Mouse (Mus musculus) liver, postnatal 0 days (tissue): ENCODE results near the gene Nat8f5. TPM values are rescaled to one million over a fixed set of nuclear protein-coding genes. Genes with fewer than 3 reads are reported as not detected.
A peak's percentile ranks its signal among the peaks of the same experiment; 100 is the strongest.
"Not testable (repeated sequence)": the region's sequence is repeated elsewhere in the genome, so short reads cannot be mapped to it uniquely, and the experiment has no call there.

Source experiments
- ATAC-seq: fragments of 200-750 bp; cut with Nextera tagmentation; 2 replicates; pipeline ENCODE4 v1.8.0; 2017; ENCODE audit warnings: mild to moderate bottlenecking, moderate library complexity
- DNase-seq: peaks from one replicate; pipeline ENCODE4 v3.0.0-alpha.2; 2016
- H3K27ac ChIP-seq: fragments of 300-500 bp; sonication (generic); 2 replicates; pipeline ENCODE4 v1.5.1; 2014; ENCODE audit warnings: antibody characterized with exemption, moderate library complexity, mild to moderate bottlenecking, low read depth
- H3K27me3 ChIP-seq: fragments of 300-500 bp; sonication (generic); 2 replicates; pipeline ENCODE4 v1.6.1; 2014; ENCODE audit warnings: low read length, control low read depth, mixed read lengths; ENCODE audit not compliant: insufficient read depth
- H3K36me3 ChIP-seq: fragments of 300-500 bp; sonication (generic); replicated peaks from 2 replicates; pipeline ENCODE4 v1.6.1; 2014; ENCODE audit warnings: mild to moderate bottlenecking, control low read depth, low read length, moderate library complexity, mixed read lengths; ENCODE audit not compliant: insufficient read depth
- H3K4me1 ChIP-seq: fragments of 300-500 bp; sonication (generic); 2 replicates; pipeline ENCODE4 v1.6.1; 2014; ENCODE audit warnings: antibody characterized with exemption, mild to moderate bottlenecking, control low read depth; ENCODE audit not compliant: insufficient read depth
- H3K4me2 ChIP-seq: fragments of 300-500 bp; sonication (generic); 2 replicates; pipeline ENCODE4 v1.6.1; 2014; ENCODE audit warnings: low read depth, mild to moderate bottlenecking, low read length, moderate library complexity, mixed read lengths
- H3K4me3 ChIP-seq: fragments of 300-500 bp; sonication (generic); 2 replicates; pipeline ENCODE4 v1.5.1; 2014; ENCODE audit warnings: low read depth, low read length
- H3K9ac ChIP-seq: fragments of 300-500 bp; sonication (generic); replicated peaks from 2 replicates; pipeline ENCODE4 v1.6.1; 2014; ENCODE audit warnings: mild to moderate bottlenecking, moderate library complexity
- H3K9me3 ChIP-seq: fragments of 300-500 bp; sonication (generic); 2 replicates; pipeline ENCODE4 v1.6.1; 2016; ENCODE audit warnings: mild to moderate bottlenecking, control low read depth, low read length, mixed read lengths
- CTCF ChIP-seq: sonication (generic); IDR thresholded peaks from 2 replicates; pipeline ENCODE4 v1.5.1; 2016; ENCODE audit warnings: antibody characterized with exemption, low read depth
- EP300 ChIP-seq: IDR thresholded peaks from 2 replicates; pipeline ENCODE4 v1.6.1; 2016; ENCODE audit warnings: antibody characterized with exemption, low read depth, mild to moderate bottlenecking
- WGBS: fragments of 180-500 bp; shearing (Covaris S2); extraction: QIAGEN DNeasy Blood & Tissue Kit; methylation state at CpG from one replicate; pipeline ENCODE4 v1.1.7; 2014; ENCODE audit not compliant: insufficient replicate concordance; 5-methylcytosine and 5-hydroxymethylcytosine counted together
- polyA plus RNA-seq: library from polyadenylated mRNA; unstranded; fragments of >200 nt; fragmentation: Nextera tagmentation; extraction: Ambion mirVana; gene quantifications from 2 replicates; pipeline ENCODE4 v1.2.1, GENCODE M21; 2015

The Nat8f5 gene
- polyA plus RNA-seq, 1 experiment from 2014 or later: not detected

DNA sequence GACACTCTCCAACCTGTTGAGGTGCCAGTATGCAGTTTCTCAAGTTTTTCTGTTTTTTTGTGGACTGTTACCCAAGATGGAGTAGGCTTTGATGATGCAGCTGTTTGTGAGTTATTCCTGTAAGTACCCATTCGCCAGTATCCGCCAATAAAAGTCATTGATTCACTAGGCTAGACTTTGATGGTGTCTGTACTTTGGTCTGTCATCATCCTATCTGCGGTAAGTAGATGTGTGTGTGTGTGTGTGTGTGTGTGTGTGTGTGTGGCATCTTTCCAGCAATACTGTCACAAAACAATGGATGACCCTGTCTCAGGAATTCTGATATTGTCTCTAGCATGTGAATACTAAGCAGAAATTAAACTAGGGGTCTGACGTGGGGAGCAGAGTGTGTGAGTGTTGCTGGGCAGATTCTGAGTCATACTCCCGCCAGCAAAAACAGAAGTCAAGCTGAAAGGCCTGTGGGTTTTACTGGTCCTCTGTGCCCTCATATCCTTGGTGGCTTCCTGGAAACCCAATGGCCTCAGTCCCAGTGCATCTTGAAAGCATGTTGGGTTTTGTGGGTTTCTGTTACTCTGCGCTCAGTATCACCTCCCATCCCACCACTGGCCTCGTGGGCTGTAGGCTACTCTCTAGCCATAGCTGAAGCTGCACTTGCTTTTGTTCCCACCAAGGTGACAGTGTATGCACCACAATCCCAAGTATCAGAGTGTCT lies 30.4 kb upstream of the Nat8f5 start:
- Histone ChIP-seq H3K4me3 (no peak overlapping the region), H3K4me2 (no peak overlapping the region), H3K36me3 (no peaks in the 10 kb centered on the region), H3K9me3 (no peaks in the 10 kb centered on the region), H3K27me3 (no peaks in the 10 kb centered on the region), H3K27ac (no peak overlapping the region; the same call in 1 of the 2 replicates), H3K9ac (no peak overlapping the region), H3K4me1 (peaks cover 11% of the 10 kb centered on the region; the same call in 1 of the 2 replicates)
- DNase-seq: peak; percentile 35
- no peak for TF ChIP-seq CTCF
- no peak for TF ChIP-seq EP300
- 46% methylated on average over 7 of the region's 7 CpGs for WGBS
- peak; percentile 76 for ATAC-seq

DNA sequence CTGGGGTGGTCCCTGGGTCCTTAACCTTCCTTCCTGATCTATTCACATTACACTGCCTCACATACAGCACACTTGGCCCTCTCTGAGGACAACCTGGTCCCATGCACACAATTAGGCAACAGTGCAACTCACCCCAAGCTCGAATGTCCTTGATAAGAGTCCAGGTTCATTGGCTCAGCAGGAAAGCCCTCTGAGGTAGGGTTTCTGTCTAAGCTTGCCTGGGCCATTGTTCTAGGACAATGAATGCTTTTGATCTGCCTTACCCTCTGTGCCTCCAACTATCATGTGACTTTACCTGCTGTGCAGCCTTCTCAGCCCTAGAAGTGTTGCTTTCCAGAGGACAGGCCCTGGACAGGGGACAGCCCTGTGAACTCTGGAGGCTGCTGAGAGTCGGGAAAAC lies 28.5 kb upstream of the Nat8f5 start:
- 27% methylated on average over 2 of the region's 2 CpGs for WGBS
- H3K27me3 ChIP-seq: no peaks in the 10 kb centered on the region
- no peaks in the 10 kb centered on the region for H3K9me3 ChIP-seq
- ATAC-seq: peak; percentile 75
- TF ChIP-seq CTCF: no peak
- H3K36me3 ChIP-seq: no peaks in the 10 kb centered on the region
- H3K4me2 ChIP-seq: no peak overlapping the region
- no peak overlapping the region; the same call in 1 of the 2 replicates for H3K27ac ChIP-seq
- peak; percentile 19 for DNase-seq
- no peak overlapping the region for H3K9ac ChIP-seq
- no peak overlapping the region for H3K4me3 ChIP-seq
- peaks cover 11% of the 10 kb centered on the region; the same call in 1 of the 2 replicates for H3K4me1 ChIP-seq

DNA sequence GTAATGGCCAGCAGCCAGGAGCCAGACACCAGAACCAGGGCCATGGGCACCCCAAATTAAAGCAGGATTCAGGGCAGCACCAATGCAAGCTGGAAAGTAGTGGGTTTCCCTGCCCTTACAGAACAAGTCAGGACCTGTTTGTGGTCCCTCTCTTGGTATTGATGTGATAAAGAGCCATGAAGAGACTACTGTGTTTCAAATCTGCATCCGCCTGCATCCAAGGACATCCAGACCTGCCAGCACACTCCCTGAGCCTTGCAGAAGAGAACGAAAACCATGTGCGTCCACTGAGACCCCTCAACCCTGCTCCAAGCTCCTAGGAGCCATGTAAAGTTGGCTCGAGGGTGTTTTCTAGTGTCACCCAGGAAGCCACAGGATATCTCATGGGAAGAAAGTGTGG lies 27.4 kb upstream of the Nat8f5 start:
- H3K4me2 ChIP-seq: no peak overlapping the region
- TF ChIP-seq EP300 (no peak), CTCF (no peak)
- ATAC-seq: no peak
- no peaks in the 10 kb centered on the region for H3K27me3 ChIP-seq
- DNase-seq: no peak
- H3K9me3 ChIP-seq: no peaks in the 10 kb centered on the region
- no peak overlapping the region for H3K4me3 ChIP-seq
- no peak overlapping the region for H3K27ac ChIP-seq
- no peaks in the 10 kb centered on the region for H3K36me3 ChIP-seq
- no peak overlapping the region for H3K9ac ChIP-seq
- peaks cover 11% of the 10 kb centered on the region; the same call in 1 of the 2 replicates for H3K4me1 ChIP-seq
- 75% methylated on average over 4 of the region's 4 CpGs for WGBS

DNA sequence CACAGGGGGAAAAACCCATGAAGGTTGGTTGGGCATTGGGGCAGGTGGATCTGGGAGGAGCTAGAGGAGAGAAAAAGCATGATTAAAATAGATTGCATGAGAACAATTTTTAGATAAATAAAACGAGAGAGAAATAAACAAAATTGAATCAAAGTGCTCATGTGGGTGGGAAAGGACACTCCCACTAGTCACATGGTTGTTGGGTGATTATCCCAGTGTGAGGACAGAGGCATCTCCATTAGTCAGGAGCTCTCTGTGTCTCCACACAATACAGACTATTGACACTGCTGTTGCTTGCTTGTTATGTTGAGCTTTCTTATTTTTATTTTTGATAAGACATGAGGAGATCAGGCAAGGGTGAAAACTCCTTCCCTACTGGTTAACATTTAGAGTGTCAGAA lies 26.1 kb upstream of the Nat8f5 start:
- no peak for DNase-seq

DNA sequence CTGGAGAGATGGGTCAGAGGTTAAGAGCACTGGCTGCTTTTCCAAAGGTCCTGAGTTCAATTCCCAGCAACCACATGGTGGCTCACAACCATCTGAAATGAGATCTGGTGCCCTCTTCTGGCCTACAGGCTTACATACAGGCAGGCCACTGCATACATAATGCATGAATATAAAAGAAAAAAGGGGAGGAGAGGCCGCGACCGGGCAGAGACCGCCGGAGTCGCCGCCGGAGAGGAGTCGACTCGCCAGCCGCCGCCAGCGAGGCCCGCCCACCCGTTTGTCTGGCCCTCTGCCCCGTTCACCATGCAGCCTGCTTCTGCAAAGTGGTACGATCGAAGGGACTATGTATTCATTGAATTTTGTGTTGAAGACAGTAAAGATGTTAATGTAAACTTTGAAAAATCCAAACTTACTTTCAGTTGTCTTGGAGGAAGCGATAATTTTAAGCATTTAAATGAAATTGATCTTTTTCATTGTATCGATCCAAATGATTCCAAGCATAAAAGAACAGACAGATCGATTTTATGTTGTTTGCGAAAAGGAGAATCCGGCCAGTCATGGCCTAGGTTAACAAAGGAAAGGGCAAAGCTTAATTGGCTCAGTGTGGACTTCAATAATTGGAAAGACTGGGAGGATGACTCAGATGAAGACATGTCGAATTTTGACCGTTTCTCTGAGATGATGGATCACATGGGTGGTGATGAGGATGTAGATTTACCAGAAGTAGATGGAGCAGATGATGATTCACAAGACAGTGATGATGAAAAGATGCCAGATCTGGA lies 23.1 kb upstream of the Nat8f5 start:
- not testable (repeated sequence) for H3K4me2 ChIP-seq, H3K9ac ChIP-seq, H3K4me1 ChIP-seq, H3K36me3 ChIP-seq, ATAC-seq, DNase-seq, H3K9me3 ChIP-seq, H3K27ac ChIP-seq, H3K4me3 ChIP-seq, H3K27me3 ChIP-seq
- 73% methylated on average over 25 of the region's 25 CpGs for WGBS

More for the DNA sequence above, 26.1 kb upstream of the Nat8f5 start:
- 44% methylated on average over 1 of the region's 1 CpGs for WGBS
- Histone ChIP-seq H3K4me2 (no peak overlapping the region), H3K27ac (no peak overlapping the region), H3K27me3 (no peaks in the 10 kb centered on the region), H3K4me3 (no peak overlapping the region), H3K9me3 (no peaks in the 10 kb centered on the region), H3K4me1 (peaks cover 11% of the 10 kb centered on the region; the same call in 1 of the 2 replicates), H3K36me3 (no peaks in the 10 kb centered on the region), H3K9ac (no peak overlapping the region)
- ATAC-seq: no peak
- no peak for TF ChIP-seq EP300
- TF ChIP-seq CTCF: no peak

DNA sequence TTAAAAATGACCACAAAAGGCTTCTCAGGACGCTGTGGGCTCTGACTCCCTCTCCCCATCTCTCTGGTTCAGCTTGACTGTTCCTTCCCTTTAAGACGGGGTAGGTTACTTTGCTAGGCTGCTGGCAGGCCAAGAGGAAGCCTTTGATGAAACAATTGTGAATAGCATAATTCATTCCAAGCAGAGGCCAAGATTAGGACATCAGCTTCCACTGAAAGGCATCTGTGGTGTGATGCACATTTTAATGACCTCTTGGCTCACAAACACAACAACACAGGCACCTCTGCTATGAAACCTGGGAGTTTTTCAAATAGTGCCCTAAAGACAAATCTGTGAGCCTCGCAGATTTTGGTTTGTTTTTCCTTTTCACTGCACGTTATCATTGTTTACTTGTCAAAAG lies 19.2 kb upstream of the Nat8f5 start:
- 53% methylated on average over 4 of the region's 4 CpGs for WGBS
- H3K36me3 ChIP-seq: no peaks in the 10 kb centered on the region
- TF ChIP-seq CTCF: no peak
- no peak for TF ChIP-seq EP300
- no peak overlapping the region for H3K9ac ChIP-seq
- H3K27me3 ChIP-seq: no peaks in the 10 kb centered on the region
- no peaks in the 10 kb centered on the region for H3K9me3 ChIP-seq
- H3K4me3 ChIP-seq: no peak overlapping the region
- H3K4me2 ChIP-seq: no peak overlapping the region
- H3K4me1 ChIP-seq: no peaks in the 10 kb centered on the region
- no peak for DNase-seq
- no peak overlapping the region for H3K27ac ChIP-seq
- no peak for ATAC-seq
